Mouse (Mus musculus) Muller cell, postnatal 12 days (primary cell): ENCODE results near the gene Ahdc1.

Experiments used
- DNase-seq: peaks from one replicate; pipeline ENCODE4 v3.0.0-alpha.2; 2015; ENCODE audit errors: inconsistent ontology term

Gene Ahdc1

DNA sequence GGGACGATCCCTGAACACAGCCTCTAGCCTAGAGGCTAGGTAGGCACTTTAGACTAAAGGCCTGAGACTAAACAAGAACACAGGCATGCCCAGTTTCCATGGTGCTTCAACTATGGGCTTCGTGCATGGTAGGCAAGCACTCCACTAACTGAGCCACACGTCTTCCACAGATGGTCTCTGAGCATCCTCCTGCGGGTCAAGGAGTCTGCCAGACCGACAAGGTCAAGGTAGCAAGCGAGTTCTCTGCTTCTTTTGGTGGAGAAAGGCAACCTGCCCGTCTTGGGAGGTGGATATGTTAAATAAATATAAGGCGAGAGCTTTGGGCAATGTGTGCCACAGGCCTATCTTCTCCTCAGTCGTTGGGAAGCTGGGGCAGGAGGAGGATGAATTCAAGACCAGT, 90.7 kb downstream of the Ahdc1 start:
- no peak for DNase-seq

GRCm38 (mm10) chr4:133103525-133104193, 92.6 kb downstream of the Ahdc1 start:
- DNase-seq: no peak

- DNase-seq: no peak
Observed at GRCm38 (mm10) chr4:133104194-133104569, 93.1 kb downstream of the Ahdc1 start.

- DNase-seq: no peak
Observed at GRCm38 (mm10) chr4:133106691-133107090, 95.6 kb downstream of the Ahdc1 start.

DNA sequence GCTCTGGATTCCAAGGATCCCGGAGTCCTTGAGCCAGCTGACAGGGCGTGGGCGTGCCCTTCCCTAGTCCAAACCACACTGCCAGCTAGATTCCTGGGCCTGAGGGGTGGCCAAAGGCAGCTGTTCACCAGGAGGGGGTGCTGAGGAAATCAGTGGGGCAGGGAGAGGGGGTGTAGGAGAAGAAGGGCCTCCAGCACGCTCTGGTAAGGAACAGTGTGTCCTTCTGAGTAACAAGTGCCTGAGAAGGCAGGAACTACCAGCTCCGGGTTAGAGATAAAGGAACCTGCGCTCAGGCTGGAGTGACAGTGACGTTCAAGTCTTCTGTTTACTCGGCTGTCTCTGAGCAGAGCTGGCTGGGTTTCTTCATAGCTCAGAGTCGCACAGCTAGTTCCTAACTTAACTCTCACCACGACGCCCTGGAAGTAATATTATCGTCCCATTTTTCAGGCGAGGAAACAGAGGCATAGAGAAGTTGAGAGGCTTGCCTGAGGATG, 96.8 kb downstream of the Ahdc1 start:
- peak; percentile 75 for DNase-seq

GRCm38 (mm10) chr4:133108481-133109334, 97.6 kb downstream of the Ahdc1 start:
- no peak for DNase-seq

DNA sequence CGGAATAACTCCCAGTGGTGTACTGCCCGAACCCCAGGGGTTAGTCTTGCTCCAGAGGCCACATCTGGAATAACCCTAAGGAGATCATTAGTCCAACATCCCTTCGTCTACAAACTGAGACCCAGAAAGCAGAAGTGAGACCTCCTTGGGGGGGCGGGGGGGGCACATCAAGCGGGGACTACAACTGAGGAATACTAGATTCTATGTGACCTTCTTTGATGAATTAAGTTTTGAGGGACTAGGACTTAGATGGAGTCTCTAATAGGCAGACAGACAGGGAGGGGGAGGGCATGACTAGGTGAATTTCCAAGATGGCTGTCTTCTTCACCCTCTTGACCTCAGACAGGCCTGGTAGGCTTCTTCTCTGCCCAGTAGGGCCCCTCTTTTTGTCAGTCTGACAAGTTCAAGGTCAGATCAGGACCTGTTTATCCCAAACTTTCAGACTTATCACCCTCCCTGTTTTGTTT, 98.3 kb downstream of the Ahdc1 start:
- no peak for DNase-seq

GRCm38 (mm10) chr4:133112175-133112838, 101.2 kb downstream of the Ahdc1 start:
- DNase-seq: no peak

DNA sequence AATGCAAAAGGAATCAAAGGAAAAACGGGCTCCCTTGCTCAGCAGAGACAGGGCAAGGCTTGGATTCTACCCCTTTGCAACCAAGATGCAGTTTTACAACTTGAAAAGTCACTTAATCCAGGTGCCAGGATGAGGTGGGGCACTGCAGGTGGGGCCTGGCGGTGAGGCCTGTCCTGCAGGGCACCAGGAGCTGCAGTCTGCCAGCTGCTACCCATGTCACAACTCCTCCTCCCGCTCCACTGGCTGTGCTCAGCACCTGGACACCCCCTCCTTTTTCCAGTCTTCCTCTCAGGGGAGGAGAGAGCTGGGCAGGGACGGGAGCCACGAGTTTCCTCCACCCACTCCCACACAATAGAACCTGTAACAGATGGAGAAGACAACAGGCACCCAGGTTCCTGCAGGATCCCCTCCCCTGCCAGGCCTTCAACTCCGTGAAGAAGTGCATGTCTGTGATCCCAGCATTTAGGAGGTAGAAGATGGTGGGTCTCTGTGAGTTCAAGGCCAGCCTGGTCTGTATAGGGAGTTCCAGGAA, 102.4 kb downstream of the Ahdc1 start:
- DNase-seq: no peak

DNA sequence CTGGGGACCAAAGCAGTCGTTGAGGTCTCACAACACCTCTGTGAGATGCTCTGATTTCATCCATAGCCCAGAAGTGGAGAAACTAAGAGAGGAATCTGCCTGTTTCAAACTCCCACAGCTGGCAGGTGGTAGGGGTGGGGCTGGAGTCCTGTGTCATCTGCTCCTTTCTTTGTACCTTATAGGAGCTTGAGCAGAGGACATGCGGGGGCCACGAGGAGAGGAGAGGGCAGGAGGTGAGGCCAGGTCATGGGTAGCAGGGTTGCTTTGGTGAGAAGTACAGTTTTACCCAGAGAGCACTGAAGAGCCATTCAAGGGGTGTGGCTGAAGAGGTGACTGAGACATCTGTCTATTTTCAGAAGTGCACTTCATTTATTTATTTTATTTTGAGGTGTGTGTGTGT, 103.7 kb downstream of the Ahdc1 start:
- DNase-seq: no peak

- no peak for DNase-seq
Observed at GRCm38 (mm10) chr4:133115721-133116429, 104.8 kb downstream of the Ahdc1 start.

DNA sequence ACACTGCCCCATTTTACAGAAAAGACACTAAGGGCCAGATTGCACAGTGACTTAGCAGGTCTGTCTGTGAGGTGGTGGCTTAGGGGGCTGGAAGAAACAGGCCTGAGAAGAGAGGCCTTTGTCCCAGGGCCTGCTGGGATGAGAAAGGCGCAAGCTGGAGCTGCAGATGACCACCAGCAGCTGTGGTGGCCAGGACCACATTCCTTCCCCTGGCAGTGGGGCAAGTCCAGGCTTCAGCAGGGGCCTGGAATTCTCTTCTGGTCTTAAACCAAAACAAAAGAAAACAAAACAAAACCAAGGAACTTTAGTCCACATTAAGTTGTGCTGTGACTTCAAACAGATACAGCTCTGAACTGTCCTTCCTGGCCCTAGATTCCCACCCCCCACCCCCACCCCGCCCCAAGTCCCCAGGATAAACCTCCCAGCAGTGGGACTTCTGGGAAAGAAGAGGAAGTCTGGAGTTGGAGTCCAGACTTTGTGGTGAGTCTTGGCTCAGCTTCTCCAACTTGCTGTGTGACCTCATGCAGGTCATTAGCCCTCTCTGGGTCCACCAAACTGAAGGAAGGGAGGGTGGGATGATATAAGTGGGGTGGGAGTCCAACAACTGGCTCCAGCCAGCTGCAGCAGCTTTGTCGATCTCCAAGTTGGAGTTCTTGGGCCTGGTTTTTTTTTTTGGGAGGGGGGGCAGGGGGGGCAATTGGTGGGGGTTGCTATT, 105.9 kb downstream of the Ahdc1 start:
- DNase-seq: peak; percentile 77

DNA sequence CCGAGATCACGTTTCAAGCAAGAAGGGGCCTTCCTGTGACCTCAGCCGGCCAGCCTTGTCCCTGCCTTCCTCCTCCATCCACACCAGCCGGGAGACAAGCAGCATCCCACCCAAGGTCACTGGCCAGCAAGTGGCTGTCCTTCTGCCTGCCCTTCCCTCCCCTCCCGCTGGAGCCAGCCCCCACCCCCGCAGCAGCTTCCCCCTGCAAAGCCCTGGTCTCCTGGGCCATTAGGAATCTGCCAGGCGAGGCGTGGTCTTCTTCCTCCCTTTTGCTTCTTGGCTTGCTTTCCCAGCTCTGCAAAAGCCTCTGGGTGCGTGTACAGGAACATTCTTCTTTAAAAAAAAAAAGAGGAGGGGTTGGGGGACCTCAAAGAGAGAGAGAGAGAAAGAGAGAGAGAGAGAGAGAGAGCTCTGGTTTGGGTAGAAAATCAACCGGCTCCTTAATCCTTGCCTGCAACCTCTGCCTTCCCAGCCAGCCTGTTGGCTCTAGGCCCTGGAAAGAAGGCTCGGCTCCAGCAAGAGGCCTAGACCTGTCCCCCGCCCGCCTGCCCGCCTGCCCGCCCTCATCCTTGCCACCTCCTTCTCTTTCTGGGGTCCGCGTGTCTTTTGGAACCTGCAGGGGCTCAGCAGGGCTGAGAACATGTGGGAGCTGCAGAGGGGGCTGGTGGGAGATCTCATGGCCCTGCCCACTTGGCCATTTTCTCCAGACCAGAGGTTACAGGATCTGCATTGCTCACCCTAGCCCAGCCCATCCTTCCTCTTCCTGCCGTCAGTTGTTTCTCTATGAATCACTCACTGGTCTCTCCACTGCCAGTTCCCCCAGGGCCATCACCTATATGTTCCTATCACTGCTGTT, 106.7 kb downstream of the Ahdc1 start:
- DNase-seq: peak; percentile 86

DNA sequence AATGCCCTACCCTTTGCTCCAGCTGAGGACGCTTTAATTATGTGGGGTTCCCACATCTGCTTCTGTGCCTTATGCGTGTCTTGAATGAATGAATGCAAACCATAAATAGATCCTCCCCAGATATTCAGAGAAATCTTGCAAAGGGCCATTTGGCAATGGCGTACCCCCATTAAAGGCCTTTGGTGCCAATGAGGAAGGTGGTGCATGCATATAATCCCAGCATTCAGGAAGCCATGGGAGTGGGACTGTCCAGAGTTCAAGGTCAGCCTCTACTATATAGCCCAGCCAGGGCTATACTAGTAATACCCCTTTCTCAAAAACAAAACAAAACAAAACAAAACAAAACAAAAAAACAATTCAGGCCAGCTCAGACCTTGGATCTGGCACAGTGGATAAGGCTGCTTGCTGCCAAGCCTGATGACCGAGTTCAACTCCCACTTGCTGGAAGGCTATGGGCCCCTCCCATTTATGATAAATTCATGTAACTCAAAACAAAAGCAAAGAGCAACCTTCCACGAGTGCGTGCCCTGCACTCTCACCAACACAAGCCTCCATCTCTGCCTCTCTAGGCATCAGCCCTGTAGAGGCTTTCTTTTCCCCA, 107.8 kb downstream of the Ahdc1 start:
- no peak for DNase-seq

GRCm38 (mm10) chr4:133119579-133119978, 108.5 kb downstream of the Ahdc1 start:
- no peak for DNase-seq

DNA sequence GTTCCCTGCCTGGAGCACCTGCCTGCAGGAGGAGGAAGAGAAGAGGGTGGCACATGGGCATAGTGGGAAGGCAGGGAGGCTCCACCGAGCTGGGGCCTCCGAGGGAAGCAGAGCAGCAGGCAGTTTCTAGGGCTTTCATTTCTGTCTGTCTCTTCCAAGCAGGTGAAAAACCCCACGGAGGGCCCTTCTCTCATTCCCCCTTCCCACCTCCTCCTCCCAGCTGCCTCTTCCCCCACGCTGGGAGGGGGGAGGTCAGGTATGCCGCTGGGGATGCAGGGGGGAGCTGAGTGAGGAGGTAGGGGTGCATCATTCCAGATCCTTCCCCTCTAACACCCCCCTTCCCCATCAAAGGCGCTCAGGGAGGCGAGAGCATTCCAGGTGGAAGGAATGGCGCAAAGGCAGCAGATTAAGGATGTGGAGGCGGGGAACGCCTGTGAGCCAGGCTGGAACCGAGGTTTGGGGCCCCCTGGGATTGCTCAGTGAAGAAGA, 109.8 kb downstream of the Ahdc1 start:
- peak; percentile 30 for DNase-seq

DNA sequence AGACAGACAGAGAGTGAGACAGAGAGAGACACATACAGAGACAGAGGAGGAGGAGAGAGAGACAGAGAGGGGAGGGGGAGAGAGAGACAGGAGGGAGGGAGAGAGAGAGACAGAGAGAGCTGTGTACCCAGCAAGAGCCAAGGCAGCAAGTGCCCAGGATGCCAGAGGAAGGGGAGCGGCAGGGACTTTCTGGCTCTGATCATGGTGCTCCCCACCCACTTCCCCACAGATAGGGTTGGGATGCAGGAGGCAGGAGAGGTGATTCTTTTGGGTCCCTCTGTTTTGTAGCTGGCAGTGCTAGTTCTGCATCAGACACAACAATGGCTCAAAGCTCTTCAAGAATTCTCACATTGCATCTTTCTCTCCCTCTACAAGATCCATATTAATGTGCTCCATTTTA, 110.4 kb downstream of the Ahdc1 start:
- DNase-seq: no peak

- DNase-seq: no peak
Observed at GRCm38 (mm10) chr4:133121974-133122637, 111.0 kb downstream of the Ahdc1 start.

DNA sequence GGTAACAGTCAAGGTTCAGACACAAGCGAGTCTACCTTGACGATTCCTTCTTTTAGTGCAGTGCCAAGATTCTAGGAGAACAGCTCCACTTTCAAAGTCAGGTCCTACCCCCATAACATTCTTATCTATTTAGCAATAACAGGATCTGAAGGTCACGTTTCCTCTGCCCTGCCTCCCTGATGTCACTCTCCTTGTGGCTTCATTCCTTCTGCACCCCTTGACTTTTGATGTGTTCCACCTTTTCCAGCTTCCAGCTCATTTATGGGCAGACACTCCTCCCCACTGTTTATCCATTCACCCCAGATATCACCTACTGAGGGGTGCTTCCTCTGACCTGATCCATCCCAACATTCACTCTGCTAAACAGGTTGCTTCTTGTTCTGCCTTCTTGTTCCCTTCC, 116.0 kb downstream of the Ahdc1 start:
- no peak for DNase-seq
